Mouse (Mus musculus): Measurements from ENCODE around the gene Gramd4. TPM values are rescaled to one million over a fixed set of nuclear protein-coding genes. Genes with fewer than 3 reads are reported as not detected.
"Not testable (repeated sequence)": the region's sequence is repeated elsewhere in the genome, so short reads cannot be mapped to it uniquely, and the experiment has no call there.

Gene Gramd4
- total RNA-seq, 2 experiments from 2014 or later = 11.4 to 11.5 TPM

GRCm38 (mm10) chr15:86165811-86166590 lies 108.5 kb downstream of the Gramd4 start:
- no peak for DNase-seq

- DNase-seq = no peak
Observed at GRCm38 (mm10) chr15:86167032-86167655, 109.6 kb downstream of the Gramd4 start.

- DNase-seq = no peak
Observed at GRCm38 (mm10) chr15:86167787-86168504, 110.5 kb downstream of the Gramd4 start.

GRCm38 (mm10) chr15:86168505-86168867 lies 111.0 kb downstream of the Gramd4 start:
- DNase-seq = no peak

GRCm38 (mm10) chr15:86168941-86169816 lies 111.7 kb downstream of the Gramd4 start:
- no peak for DNase-seq

GRCm38 (mm10) chr15:86169817-86170110 lies 112.3 kb downstream of the Gramd4 start:
- DNase-seq = no peak

- no peak for DNase-seq
Observed at GRCm38 (mm10) chr15:86171316-86171715, 113.8 kb downstream of the Gramd4 start.

GRCm38 (mm10) chr15:86172124-86172523 lies 114.6 kb downstream of the Gramd4 start:
- DNase-seq = no peak

GRCm38 (mm10) chr15:86172526-86172925 lies 115.0 kb downstream of the Gramd4 start:
- no peak for DNase-seq

- DNase-seq = no peak
Observed at GRCm38 (mm10) chr15:86173136-86173985, 115.9 kb downstream of the Gramd4 start.

- no peak for DNase-seq
Observed at GRCm38 (mm10) chr15:86175253-86176050, 118.0 kb downstream of the Gramd4 start.

GRCm38 (mm10) chr15:86176166-86176565 lies 118.7 kb downstream of the Gramd4 start:
- DNase-seq = no peak

GRCm38 (mm10) chr15:86176771-86177702 lies 119.5 kb downstream of the Gramd4 start:
- DNase-seq = no peak

- not testable (repeated sequence) for DNase-seq
Observed at GRCm38 (mm10) chr15:86177703-86178251, 120.3 kb downstream of the Gramd4 start.

GRCm38 (mm10) chr15:86178594-86178993 lies 121.1 kb downstream of the Gramd4 start:
- DNase-seq = no peak

- no peak for DNase-seq
Observed at GRCm38 (mm10) chr15:86180427-86180826, 122.9 kb downstream of the Gramd4 start.

- not testable (repeated sequence) for DNase-seq
Observed at GRCm38 (mm10) chr15:86181321-86181720, 123.8 kb downstream of the Gramd4 start.

- no peak for DNase-seq
Observed at GRCm38 (mm10) chr15:86181941-86182439, 124.5 kb downstream of the Gramd4 start.

- no peak for DNase-seq
Observed at GRCm38 (mm10) chr15:86182646-86183045, 125.2 kb downstream of the Gramd4 start.
